Comparison of ENCODE assay signal across 16 mouse cellular contexts in the genomic region with DNA sequence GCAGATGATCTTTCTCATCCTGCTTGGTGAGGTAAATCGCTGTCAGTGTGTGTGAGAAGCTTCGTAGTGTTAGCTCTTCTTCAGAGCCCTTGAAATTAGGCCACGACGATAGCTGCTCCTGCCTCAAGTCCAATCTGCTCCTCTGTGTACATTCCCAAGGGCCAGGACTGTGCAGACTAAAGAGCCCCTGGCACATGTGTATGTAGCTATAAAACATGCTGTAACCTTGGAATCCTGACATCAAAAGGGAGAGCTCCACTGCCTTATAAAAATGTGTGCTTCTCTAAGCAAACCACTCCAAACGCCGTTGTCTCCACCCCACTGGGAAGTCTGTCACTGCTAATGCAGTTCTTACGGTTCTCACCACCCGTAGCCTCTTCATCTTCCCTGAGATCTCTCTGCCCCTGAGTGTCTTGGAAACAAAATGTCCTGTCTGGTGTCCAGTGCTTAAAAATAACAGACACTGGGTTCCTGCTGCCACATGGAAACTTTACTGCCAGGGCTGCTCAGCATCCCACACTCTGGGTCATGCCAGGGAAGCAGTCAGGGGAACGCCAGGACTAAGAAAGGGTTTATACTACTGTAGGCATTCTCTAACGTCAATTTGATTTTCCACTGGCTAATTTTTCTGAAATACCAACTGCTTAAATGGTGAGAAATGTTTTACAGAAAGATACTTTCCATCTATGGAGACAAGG.
DNase-seq lines count a peak whose midpoint lies in the region; ATAC-seq lines count a peak whose summit lies in the region.
"Had no signal": no experiment of that assay in that cellular context is flagged by ENCODE, and none has a peak within 500 bp of the region (broad histone marks: within the 10 kb centered on the region; RNA-seq: fewer than 3 reads in every experiment).

No protein-coding gene starts in this region.

- intact Hi-C loops in left cerebral cortex, postnatal 36 days (cut with DNase I) = no loop called here

- no peak overlapping the region for H3K27ac ChIP-seq in heart, embryonic 12.5 days (ENCODE audit: poor library complexity, severe bottlenecking)
- no peak overlapping the region for H3K27ac ChIP-seq in neural tube, embryonic 13.5 days (replicated peaks)
- H3K27ac ChIP-seq: forebrain, embryonic 15.5 days; hindbrain, postnatal 0 days; liver, embryonic 13.5 days; macrophage had no signal

- H3K36me3 ChIP-seq in heart, embryonic 12.5 days = no peaks in the 10 kb centered on the region
- H3K36me3 ChIP-seq in neural tube, embryonic 13.5 days = no peaks in the 10 kb centered on the region
- H3K36me3 ChIP-seq: forebrain, embryonic 15.5 days; G1E; liver, embryonic 13.5 days had no signal

- H3K9ac ChIP-seq in heart, embryonic 12.5 days = no peak overlapping the region
- no peak overlapping the region for H3K9ac ChIP-seq in neural tube, embryonic 13.5 days
- H3K9ac ChIP-seq: forebrain, embryonic 15.5 days; liver, embryonic 13.5 days had no signal

- no peak overlapping the region for H3K4me2 ChIP-seq in heart, embryonic 12.5 days
- H3K4me2 ChIP-seq in neural tube, embryonic 13.5 days = no peak overlapping the region
- H3K4me2 ChIP-seq: forebrain, embryonic 15.5 days; liver, embryonic 13.5 days had no signal

- no peaks in the 10 kb centered on the region for H3K9me3 ChIP-seq in heart, embryonic 12.5 days (replicated peaks)
- no peaks in the 10 kb centered on the region for H3K9me3 ChIP-seq in neural tube, embryonic 13.5 days
- H3K9me3 ChIP-seq: forebrain, embryonic 15.5 days; G1E; liver, embryonic 13.5 days had no signal

- peaks cover 8% of the 10 kb centered on the region; the same call in 1 of the 2 replicates for H3K4me1 ChIP-seq in heart, embryonic 12.5 days (replicated peaks)
- peaks cover 42% of the 10 kb centered on the region for H3K4me1 ChIP-seq in neural tube, embryonic 13.5 days (replicated peaks)
- H3K4me1 ChIP-seq: liver, embryonic 13.5 days had no signal

- no peak overlapping the region for H3K4me3 ChIP-seq in heart, embryonic 12.5 days
- H3K4me3 ChIP-seq in neural tube, embryonic 13.5 days = no peak overlapping the region
- H3K4me3 ChIP-seq: forebrain, embryonic 15.5 days; liver, embryonic 13.5 days had no signal

- whole genome bisulfite sequencing in heart, embryonic 12.5 days = 51% methylated on average over 10 of the region's 10 CpGs
- 47% methylated on average over 10 of the region's 10 CpGs for WGBS in neural tube, embryonic 13.5 days

- no peak for ATAC-seq in heart, embryonic 12.5 days (ENCODE audit: insufficient number of reproducible peaks, low FRiP score)
- 0 out of 2 replicates have a peak, but pooled peaks have one; percentile 34 for ATAC-seq in neural tube, embryonic 13.5 days (ENCODE audit: low read depth)
- ATAC-seq: forebrain, embryonic 15.5 days; hindbrain, postnatal 0 days had no signal

- H3K27me3 ChIP-seq in heart, embryonic 12.5 days (replicated peaks) = 0 out of 2 replicates have a peak, but pooled peaks cover 3% of the 10 kb centered on the region
- H3K27me3 ChIP-seq in neural tube, embryonic 13.5 days = 0 out of 2 replicates have a peak, but pooled peaks cover 12% of the 10 kb centered on the region
- H3K27me3 ChIP-seq: forebrain, embryonic 15.5 days; liver, embryonic 13.5 days had no signal

- DNase-seq in heart, adult 18-20 months = peak; percentile 17 to 35
- DNase-seq in lung, postnatal 10 days = peak; percentile 12
- no peak for DNase-seq in lung, postnatal 14 days
- DNase-seq in adrenal gland, postnatal 36 days = peak; percentile 12 to 33
- DNase-seq in left cerebral cortex, postnatal 36 days (ENCODE audit: low spot score in 2 of 2) = no peak
- DNase-seq in cerebellum, postnatal 36 days = no peak
- DNase-seq: cerebellum, adult 8-10 months; kidney, postnatal 36 days; liver, embryonic 13.5 days; right cerebral cortex, adult 18-20 months had no signal

Comparison
In these comparisons a context has a peak if more than half of its experiments do, and no peak if none do; other contexts are left out.
1. DNase-seq: peak in heart, adult 18-20 months (2 of 2), lung, postnatal 10 days (single experiment) and adrenal gland, postnatal 36 days (2 of 2); none in lung, postnatal 14 days (single experiment), left cerebral cortex, postnatal 36 days (0 of 2) and cerebellum, postnatal 36 days (0 of 2).